Mouse (Mus musculus) lung, postnatal 0 days (tissue): Measurements from ENCODE around the gene Hnrnpa0.

Source experiments
- CTCF ChIP-seq: IDR thresholded peaks from 2 replicates; pipeline ENCODE4 v1.5.1; 2016; ENCODE audit warnings: antibody characterized with exemption, mild to moderate bottlenecking
- EP300 ChIP-seq: IDR thresholded peaks from 2 replicates; pipeline ENCODE4 v1.6.1; 2016; ENCODE audit warnings: antibody characterized with exemption, mild to moderate bottlenecking, control low read depth

GRCm38 (mm10) chr13:58127766-58128361, 492 bp downstream of the Hnrnpa0 start:
- 0 out of 2 replicates have a peak, but pooled peaks have one; percentile 1 for TF ChIP-seq CTCF
- TF ChIP-seq EP300 = no peak
